8 mouse cellular contexts compared by ENCODE assay signal in genomic region chr15:77029331-77029991, GRCm38 (mm10). TPM values are rescaled to one million over a fixed set of nuclear protein-coding genes. Genes with fewer than 3 reads are reported as not detected.
DNase-seq lines count a peak whose midpoint lies in the region; ATAC-seq and TF ChIP-seq lines count a peak whose summit lies in the region.

No protein-coding gene starts in this region.

- no peaks in the 10 kb centered on the region for H3K36me3 ChIP-seq in G1E (replicated peaks)
- H3K36me3 ChIP-seq in embryonic facial prominence, embryonic 15.5 days = no peaks in the 10 kb centered on the region
- no peaks in the 10 kb centered on the region for H3K36me3 ChIP-seq in heart, embryonic 13.5 days
- H3K36me3 ChIP-seq in kidney, embryonic 15.5 days = no peaks in the 10 kb centered on the region
- no peaks in the 10 kb centered on the region for H3K36me3 ChIP-seq in lung, embryonic 14.5 days (ENCODE audit: insufficient read depth)

- ATAC-seq in G1E (ENCODE audit: extremely low read depth, insufficient number of reproducible peaks, low FRiP score, poor library complexity, severe bottlenecking) = no peak
- peak; percentile 82 for ATAC-seq in embryonic facial prominence, embryonic 15.5 days (ENCODE audit: insufficient number of reproducible peaks, low FRiP score, low TSS enrichment, low read depth)
- no peak for ATAC-seq in heart, embryonic 13.5 days (ENCODE audit: extremely low read depth, insufficient number of reproducible peaks, low FRiP score, low TSS enrichment)
- peak; percentile 41; the same call in 1 of the 2 replicates for ATAC-seq in kidney, embryonic 15.5 days (replicated peaks; ENCODE audit: low FRiP score)
- peak; percentile 54 for ATAC-seq in lung, embryonic 14.5 days (ENCODE audit: insufficient read depth)

- DNase-seq in G1E (ENCODE audit: low spot score) = peak; percentile 55
- DNase-seq in brain, adult 2 months (ENCODE audit: low read depth, low spot score) = peak; percentile 84
- peak; percentile 94 for DNase-seq in lung, embryonic 14.5 days
- peak; percentile 71 for DNase-seq in retina, postnatal 7 days (ENCODE audit: low read depth, low spot score)
- DNase-seq in spleen, postnatal 4 days (ENCODE audit: low spot score in 2 of 2) = no peak

- no peak overlapping the region for H3K4me3 ChIP-seq in G1E (ENCODE audit: low read depth, low read length)
- H3K4me3 ChIP-seq in embryonic facial prominence, embryonic 15.5 days (replicated peaks) = peak overlapping the region; percentile 13
- no peak overlapping the region for H3K4me3 ChIP-seq in heart, embryonic 13.5 days
- H3K4me3 ChIP-seq in kidney, embryonic 15.5 days (replicated peaks) = no peak overlapping the region
- no peak overlapping the region for H3K4me3 ChIP-seq in lung, embryonic 14.5 days (ENCODE audit: low read depth, low read length)

- peak; percentile 94 for TF ChIP-seq CTCF in G1E (IDR thresholded peaks at IDR 0.05; ENCODE audit: low read depth, low read length)
- peak; percentile 96 for TF ChIP-seq CTCF in lung, embryonic 14.5 days (IDR thresholded peaks at IDR 0.05; ENCODE audit: low read depth)

- 27% methylated on average over 7 of the region's 7 CpGs for WGBS in embryonic facial prominence, embryonic 15.5 days
- WGBS in heart, embryonic 13.5 days = 23% methylated on average over 7 of the region's 7 CpGs
- 29% methylated on average over 7 of the region's 7 CpGs for WGBS in kidney, embryonic 15.5 days
- WGBS in lung, embryonic 14.5 days = 21% methylated on average over 7 of the region's 7 CpGs

- no peak overlapping the region for H3K9ac ChIP-seq in embryonic facial prominence, embryonic 15.5 days
- H3K9ac ChIP-seq in heart, embryonic 13.5 days = peak overlapping the region; percentile 69
- H3K9ac ChIP-seq in kidney, embryonic 15.5 days = no peak overlapping the region
- H3K9ac ChIP-seq in lung, embryonic 14.5 days = no peak overlapping the region

- peak overlapping the region; percentile 84 for H3K27ac ChIP-seq in embryonic facial prominence, embryonic 15.5 days (replicated peaks)
- H3K27ac ChIP-seq in heart, embryonic 13.5 days (replicated peaks) = peak overlapping the region; percentile 91
- no peak overlapping the region for H3K27ac ChIP-seq in kidney, embryonic 15.5 days
- H3K27ac ChIP-seq in lung, embryonic 14.5 days (ENCODE audit: low read depth) = peak overlapping the region; percentile 36; the same call in 1 of the 2 replicates

- H3K27me3 ChIP-seq in G1E (ENCODE audit: insufficient read depth, low read length) = peaks cover 29% of the 10 kb centered on the region
- H3K27me3 ChIP-seq in embryonic facial prominence, embryonic 15.5 days = no peaks in the 10 kb centered on the region
- H3K27me3 ChIP-seq in heart, embryonic 13.5 days (replicated peaks) = no peaks in the 10 kb centered on the region
- H3K27me3 ChIP-seq in kidney, embryonic 15.5 days = no peaks in the 10 kb centered on the region
- H3K27me3 ChIP-seq in lung, embryonic 14.5 days (ENCODE audit: insufficient read depth, low read length) = no peaks in the 10 kb centered on the region

- no peaks in the 10 kb centered on the region; the same call in 1 of the 2 replicates for H3K4me1 ChIP-seq in G1E (ENCODE audit: insufficient read depth, low read depth, low read length)
- H3K4me1 ChIP-seq in embryonic facial prominence, embryonic 15.5 days = peaks cover 34% of the 10 kb centered on the region
- peaks cover 62% of the 10 kb centered on the region for H3K4me1 ChIP-seq in heart, embryonic 13.5 days
- H3K4me1 ChIP-seq in kidney, embryonic 15.5 days = peaks cover 13% of the 10 kb centered on the region
- H3K4me1 ChIP-seq in lung, embryonic 14.5 days (ENCODE audit: insufficient read depth) = no peaks in the 10 kb centered on the region

- H3K4me2 ChIP-seq in embryonic facial prominence, embryonic 15.5 days (replicated peaks) = peak overlapping the region; percentile 21; the same call in 1 of the 2 replicates
- peak overlapping the region; percentile 34; the same call in 1 of the 2 replicates for H3K4me2 ChIP-seq in heart, embryonic 13.5 days
- H3K4me2 ChIP-seq in kidney, embryonic 15.5 days = peak overlapping the region; percentile 24; the same call in 1 of the 2 replicates
- H3K4me2 ChIP-seq in lung, embryonic 14.5 days = peak overlapping the region; percentile 43; the same call in 1 of the 2 replicates

- H3K9me3 ChIP-seq in G1E (replicated peaks) = no peaks in the 10 kb centered on the region
- no peaks in the 10 kb centered on the region for H3K9me3 ChIP-seq in embryonic facial prominence, embryonic 15.5 days (replicated peaks)
- no peaks in the 10 kb centered on the region for H3K9me3 ChIP-seq in heart, embryonic 13.5 days
- no peaks in the 10 kb centered on the region for H3K9me3 ChIP-seq in kidney, embryonic 15.5 days (replicated peaks)
- H3K9me3 ChIP-seq in lung, embryonic 14.5 days (ENCODE audit: low read depth, low read length) = no peaks in the 10 kb centered on the region

RNA-seq across cellular contexts. Expression of gene Apol6, which starts 15.1 kb away (rescaled TPM):
- total RNA-seq in G1E (2014; fragmentation: Nextera tagmentation) (not detected in 2 replicates), G1E (2017) (0.12 and 0.22 TPM in 2 replicates)
- not detected in 2 replicates for polyA plus RNA-seq in G1E (2012)
- polyA plus RNA-seq in embryonic facial prominence, embryonic 15.5 days (2015; fragmentation: Nextera tagmentation; extraction: Ambion mirVana) = 0.26 and 0.33 TPM in 2 replicates
- 0.06 and 0.15 TPM in 2 replicates for polyA plus RNA-seq in heart, embryonic 13.5 days (2015; fragmentation: Nextera tagmentation; extraction: Ambion mirVana)
- polyA plus RNA-seq in kidney, embryonic 15.5 days (2015; fragmentation: Nextera tagmentation; extraction: Ambion mirVana) = 0.23 TPM in 1 of 2 replicates, not detected in the other
- polyA plus RNA-seq in lung, embryonic 14.5 days (2014; fragmentation: Nextera tagmentation; extraction: Ambion mirVana) = 0.09 and 0.12 TPM in 2 replicates

RNA-seq across cellular contexts. Expression of gene Mb, which starts 21.0 kb away (rescaled TPM):
- not detected in 2 replicates for total RNA-seq in G1E (2014; fragmentation: Nextera tagmentation)
- not detected in 2 replicates for total RNA-seq in G1E (2017)
- not detected in 2 replicates for polyA plus RNA-seq in G1E (2012)
- 5.8 and 6.9 TPM in 2 replicates for polyA plus RNA-seq in embryonic facial prominence, embryonic 15.5 days (2015; fragmentation: Nextera tagmentation; extraction: Ambion mirVana)
- 519 and 566 TPM in 2 replicates for polyA plus RNA-seq in heart, embryonic 13.5 days (2015; fragmentation: Nextera tagmentation; extraction: Ambion mirVana)
- 0.49 and 1.2 TPM in 2 replicates for polyA plus RNA-seq in kidney, embryonic 15.5 days (2015; fragmentation: Nextera tagmentation; extraction: Ambion mirVana)
- 0.51 and 1.3 TPM in 2 replicates for polyA plus RNA-seq in lung, embryonic 14.5 days (2014; fragmentation: Nextera tagmentation; extraction: Ambion mirVana)

Comparison
In these comparisons a context has a peak if more than half of its experiments do, and no peak if none do; other contexts are left out.
1. ATAC-seq: peak in embryonic facial prominence, embryonic 15.5 days (single experiment), kidney, embryonic 15.5 days (single experiment) and lung, embryonic 14.5 days (single experiment); none in G1E (single experiment) and heart, embryonic 13.5 days (single experiment).
2. DNase-seq: peak in G1E (single experiment), brain, adult 2 months (single experiment), lung, embryonic 14.5 days (single experiment) and retina, postnatal 7 days (single experiment); none in spleen, postnatal 4 days (0 of 2).
3. RNA of gene Mb, which starts 21.0 kb away (polyA plus RNA-seq): 519 to 566 TPM in heart, embryonic 13.5 days; 5.8 to 6.9 TPM in embryonic facial prominence, embryonic 15.5 days, 0.51 to 1.3 TPM in lung, embryonic 14.5 days, 0.49 to 1.2 TPM in kidney, embryonic 15.5 days and not detected in G1E; every median in the first group is over 10 times any median in the second.
4. Peak in every context shown above with its lines, with median percentiles within 50 percentile points of each other: H3K4me2 ChIP-seq.